In genomic region chr15:86415951-86416350, GRCm38 (mm10) we compare ENCODE assay signal across 16 mouse cellular contexts.
DNase-seq lines count a peak whose midpoint lies in the region; ATAC-seq lines count a peak whose summit lies in the region.
"Had no signal": no experiment of that assay in that cellular context is flagged by ENCODE, and none has a peak within 500 bp of the region (broad histone marks: within the 10 kb centered on the region; RNA-seq: fewer than 3 reads in every experiment).

No protein-coding gene starts in this region.

- no peak overlapping the region for H3K4me3 ChIP-seq in hindbrain, embryonic 10.5 days
- H3K4me3 ChIP-seq in midbrain, embryonic 13.5 days (replicated peaks): no peak overlapping the region
- no peak overlapping the region for H3K4me3 ChIP-seq in liver, embryonic 11.5 days (ENCODE audit: low read depth, low read length)
- H3K4me3 ChIP-seq: embryonic facial prominence, embryonic 12.5 days; kidney, embryonic 15.5 days; stomach, embryonic 15.5 days had no signal

- H3K9me3 ChIP-seq in hindbrain, embryonic 10.5 days: no peaks in the 10 kb centered on the region
- no peaks in the 10 kb centered on the region for H3K9me3 ChIP-seq in midbrain, embryonic 13.5 days
- H3K9me3 ChIP-seq in liver, embryonic 11.5 days (ENCODE audit: control insufficient read depth, low read length): no peaks in the 10 kb centered on the region
- H3K9me3 ChIP-seq: embryonic facial prominence, embryonic 12.5 days; kidney, embryonic 15.5 days; stomach, embryonic 15.5 days had no signal

- ATAC-seq in midbrain, embryonic 13.5 days: peak; percentile 65
- no peak for ATAC-seq in liver, embryonic 11.5 days (replicated peaks; ENCODE audit: low FRiP score)

- peak overlapping the region; percentile 71; the same call in 1 of the 2 replicates for H3K27ac ChIP-seq in hindbrain, embryonic 10.5 days
- peak overlapping the region; percentile 67 for H3K27ac ChIP-seq in midbrain, embryonic 13.5 days
- no peak overlapping the region for H3K27ac ChIP-seq in liver, embryonic 11.5 days (ENCODE audit: low read depth, low read length)
- H3K27ac ChIP-seq: embryonic facial prominence, embryonic 12.5 days; kidney, embryonic 15.5 days; macrophage; stomach, embryonic 15.5 days had no signal

- no peaks in the 10 kb centered on the region for H3K27me3 ChIP-seq in hindbrain, embryonic 10.5 days (ENCODE audit: insufficient read depth, poor library complexity, severe bottlenecking)
- H3K27me3 ChIP-seq in midbrain, embryonic 13.5 days: no peaks in the 10 kb centered on the region
- H3K27me3 ChIP-seq in liver, embryonic 11.5 days (replicated peaks; ENCODE audit: control insufficient read depth, insufficient read depth, low read length): no peaks in the 10 kb centered on the region
- H3K27me3 ChIP-seq: embryonic facial prominence, embryonic 12.5 days; kidney, embryonic 15.5 days; stomach, embryonic 15.5 days had no signal

- intact Hi-C loops in heart, postnatal 10 days (cut with DNase I): no loop called here

- no peaks in the 10 kb centered on the region for H3K36me3 ChIP-seq in hindbrain, embryonic 10.5 days
- no peaks in the 10 kb centered on the region for H3K36me3 ChIP-seq in midbrain, embryonic 13.5 days
- no peaks in the 10 kb centered on the region for H3K36me3 ChIP-seq in liver, embryonic 11.5 days (ENCODE audit: control insufficient read depth, insufficient read depth, low read length)
- H3K36me3 ChIP-seq: embryonic facial prominence, embryonic 12.5 days; kidney, embryonic 15.5 days; stomach, embryonic 15.5 days had no signal

- H3K4me1 ChIP-seq in hindbrain, embryonic 10.5 days (replicated peaks): peaks cover 53% of the 10 kb centered on the region
- H3K4me1 ChIP-seq in midbrain, embryonic 13.5 days (replicated peaks): peaks cover 59% of the 10 kb centered on the region
- no peaks in the 10 kb centered on the region; the same call in 1 of the 2 replicates for H3K4me1 ChIP-seq in liver, embryonic 11.5 days (replicated peaks; ENCODE audit: control insufficient read depth, insufficient read depth, low read length)
- H3K4me1 ChIP-seq: embryonic facial prominence, embryonic 12.5 days; kidney, embryonic 15.5 days; stomach, embryonic 15.5 days had no signal

- DNase-seq in embryo, embryonic 11 days: peak; percentile 14
- DNase-seq in embryo, embryonic 10.5 days (ENCODE audit: low spot score): no peak
- no peak for DNase-seq in hindbrain, embryonic 10.5 days (ENCODE audit: low spot score)
- peak; percentile 64 for DNase-seq in retina, embryonic 14.5 days (ENCODE audit: low spot score)
- no peak for DNase-seq in liver, embryonic 11.5 days (ENCODE audit: low spot score)
- no peak for DNase-seq in cerebellum, adult 8-10 months
- no peak for DNase-seq in heart, postnatal 10 days
- DNase-seq: adrenal gland, postnatal 14 days; cerebellum, postnatal 25 days; liver; lung, adult 2 months had no signal

- H3K4me2 ChIP-seq in midbrain, embryonic 13.5 days (replicated peaks): no peak overlapping the region
- H3K4me2 ChIP-seq in liver, embryonic 11.5 days: no peak overlapping the region
- H3K4me2 ChIP-seq: embryonic facial prominence, embryonic 12.5 days; kidney, embryonic 15.5 days; stomach, embryonic 15.5 days had no signal

- no peak overlapping the region for H3K9ac ChIP-seq in midbrain, embryonic 13.5 days (replicated peaks)
- H3K9ac ChIP-seq in liver, embryonic 11.5 days (ENCODE audit: low read depth, low read length): no peak overlapping the region
- H3K9ac ChIP-seq: embryonic facial prominence, embryonic 12.5 days; kidney, embryonic 15.5 days; stomach, embryonic 15.5 days had no signal

- WGBS in hindbrain, embryonic 10.5 days: 50% methylated on average over 6 of the region's 6 CpGs
- WGBS in midbrain, embryonic 13.5 days: 17% methylated on average over 6 of the region's 6 CpGs
- WGBS in liver, embryonic 11.5 days: 82% methylated on average over 6 of the region's 6 CpGs

Comparison
In these comparisons a context has a peak if more than half of its experiments do, and no peak if none do; other contexts are left out.
1. DNase-seq: peak in embryo, embryonic 11 days (single experiment) and retina, embryonic 14.5 days (single experiment); none in embryo, embryonic 10.5 days (single experiment), hindbrain, embryonic 10.5 days (single experiment), liver, embryonic 11.5 days (single experiment), cerebellum, adult 8-10 months (single experiment) and heart, postnatal 10 days (0 of 2).